Mouse (Mus musculus) MEL (cell line): Measurements from ENCODE around the gene Echdc3. TPM values are rescaled to one million over a fixed set of nuclear protein-coding genes. Genes with fewer than 3 reads are reported as not detected.

Experiments
- DNase-seq: peaks from one replicate; pipeline ENCODE4 v3.0.0; 2011; ENCODE audit warnings: low read depth, low spot score
- H3K27ac ChIP-seq: 2 replicates; pipeline ENCODE4 v1.5.1; 2012; ENCODE audit warnings: low read depth, mild to moderate bottlenecking, control low read depth, low read length, moderate library complexity; ENCODE audit not compliant: control insufficient read depth
- H3K27me3 ChIP-seq, 2 experiments: fragments of 150-350 bp in 1 of 2; sonication (generic) in 1 of 2; 2 replicates each; pipeline ENCODE4 v1.6.1; 2012; ENCODE audit warnings: low read length in 2 of 2, mild to moderate bottlenecking in 2 of 2, improper control_type of control experiment in 1 of 2, moderate library complexity in 1 of 2; ENCODE audit not compliant: insufficient read depth in 2 of 2, control insufficient read depth in 1 of 2
- H3K36me3 ChIP-seq, 2 experiments: 2 replicates each; pipeline ENCODE4 v1.6.1; 2012 to 2014; ENCODE audit warnings: low read length in 2 of 2, improper control_type of control experiment in 1 of 2, inconsistent platforms in 1 of 2, mild to moderate bottlenecking in 1 of 2; ENCODE audit not compliant: insufficient read depth in 2 of 2, control insufficient read depth in 1 of 2
- H3K4me1 ChIP-seq, 2 experiments: fragments of 150-350 bp in 1 of 2; sonication (generic) in 1 of 2; 2 replicates each; pipeline ENCODE4 v1.6.1; 2012; ENCODE audit warnings: low read length in 2 of 2, improper control_type of control experiment in 1 of 2, mild to moderate bottlenecking in 1 of 2; ENCODE audit not compliant: insufficient read depth in 2 of 2, control insufficient read depth in 1 of 2
- H3K4me3 ChIP-seq, 2 experiments: fragments of 150-350 bp in 1 of 2; sonication (generic) in 1 of 2; 2 replicates each; pipeline ENCODE4 v1.5.1; 2012; ENCODE audit warnings: low read depth in 2 of 2, low read length in 2 of 2, mild to moderate bottlenecking in 2 of 2, moderate library complexity in 2 of 2, control low read depth in 1 of 2, improper control_type of control experiment in 1 of 2; ENCODE audit not compliant: control insufficient read depth in 1 of 2, insufficient read depth in 1 of 2
- H3K79me2 ChIP-seq: 2 replicates; pipeline ENCODE4 v1.6.1; 2012; ENCODE audit warnings: mild to moderate bottlenecking, low read length, moderate library complexity; ENCODE audit not compliant: control insufficient read depth, poor library complexity, insufficient read depth
- H3K9ac ChIP-seq: 2 replicates; pipeline ENCODE4 v1.6.1; 2012; ENCODE audit warnings: low read depth, mild to moderate bottlenecking, control low read depth, low read length, moderate library complexity; ENCODE audit not compliant: control insufficient read depth, poor library complexity, severe bottlenecking
- H3K9me3 ChIP-seq: fragments of 150-350 bp; sonication (generic); replicated peaks from 2 replicates; pipeline ENCODE4 v1.6.1; 2012; ENCODE audit warnings: mild to moderate bottlenecking, low read length, improper control_type of control experiment, moderate library complexity; ENCODE audit not compliant: insufficient read depth
- BHLHE40 ChIP-seq: IDR thresholded peaks from 2 replicates; pipeline ENCODE4 v1.6.1; 2012; ENCODE audit warnings: low read depth, mild to moderate bottlenecking, inconsistent platforms, low read length, improper control_type of control experiment, borderline replicate concordance
- CHD1 ChIP-seq: IDR thresholded peaks from 2 replicates; pipeline ENCODE4 v1.6.1; 2012; ENCODE audit warnings: low read depth, mild to moderate bottlenecking, inconsistent platforms, low read length, improper control_type of control experiment
- CTCF ChIP-seq, 3 experiments: IDR thresholded peaks in 2 of 3; conservative IDR thresholded peaks in 1 of 3; 2 replicates each; pipeline ENCODE4 v1.5.1; 2011 to 2012; ENCODE audit warnings: low read length in 3 of 3, low read depth in 2 of 3, mild to moderate bottlenecking in 2 of 3, improper control_type of control experiment in 1 of 3, inconsistent platforms in 1 of 3, mixed read lengths in 1 of 3, moderate library complexity in 1 of 3; ENCODE audit not compliant: control insufficient read depth in 1 of 3, insufficient read depth in 1 of 3, poor library complexity in 1 of 3, severe bottlenecking in 1 of 3
- EP300 ChIP-seq, 2 experiments: IDR thresholded peaks; 2 replicates each; pipeline ENCODE4 v1.6.1; 2011; ENCODE audit warnings: improper control_type of control experiment in 2 of 2, low read length in 2 of 2, low read depth in 1 of 2, mild to moderate bottlenecking in 1 of 2
- MAZ ChIP-seq: IDR thresholded peaks from 2 replicates; pipeline ENCODE4 v1.6.1; 2012; ENCODE audit warnings: low read depth, mild to moderate bottlenecking, inconsistent platforms, low read length, improper control_type of control experiment
- MEF2A ChIP-seq: IDR thresholded peaks from 2 replicates; pipeline ENCODE4 v1.6.1; 2014; ENCODE audit warnings: low read depth, mild to moderate bottlenecking, inconsistent platforms, low read length, improper control_type of control experiment; ENCODE audit not compliant: poor library complexity, insufficient replicate concordance, severe bottlenecking; ENCODE audit errors: extremely low read depth
- MXI1 ChIP-seq: IDR thresholded peaks from 2 replicates; pipeline ENCODE4 v1.6.1; 2011; ENCODE audit warnings: mild to moderate bottlenecking, low read depth, low read length, improper control_type of control experiment
- MYC ChIP-seq: IDR thresholded peaks from 2 replicates; pipeline ENCODE4 v1.6.1; 2011; ENCODE audit warnings: low read depth, mild to moderate bottlenecking, low read length, improper control_type of control experiment, moderate library complexity
- NELFE ChIP-seq: IDR thresholded peaks from 2 replicates; pipeline ENCODE4 v1.6.1; 2011; ENCODE audit warnings: low read depth, low read length, improper control_type of control experiment
- POLR2AphosphoS5 ChIP-seq: IDR thresholded peaks from 2 replicates; pipeline ENCODE4 v1.6.1; 2012; ENCODE audit warnings: low read depth, borderline replicate concordance, mild to moderate bottlenecking, inconsistent platforms, low read length, moderate library complexity, mixed read lengths
- RAD21 ChIP-seq: IDR thresholded peaks from 2 replicates; pipeline ENCODE4 v1.6.1; 2011; ENCODE audit warnings: mild to moderate bottlenecking, low read depth, low read length, improper control_type of control experiment
- RCOR1 ChIP-seq: IDR thresholded peaks from 2 replicates; pipeline ENCODE4 v1.6.1; 2012; ENCODE audit warnings: low read depth, mild to moderate bottlenecking, inconsistent platforms, low read length, improper control_type of control experiment
- SMC3 ChIP-seq: IDR thresholded peaks from 2 replicates; pipeline ENCODE4 v1.6.1; 2011; ENCODE audit warnings: low read depth, low read length, improper control_type of control experiment
- TAL1 ChIP-seq: IDR thresholded peaks from 2 replicates; pipeline ENCODE4 v1.6.1; 2012; ENCODE audit warnings: mild to moderate bottlenecking, inconsistent platforms, low read length, moderate library complexity, mixed read lengths
- TBP ChIP-seq: IDR thresholded peaks from 2 replicates; pipeline ENCODE4 v1.8.0; 2011; ENCODE audit warnings: low read depth, low read length, improper control_type of control experiment
- TCF12 ChIP-seq: IDR thresholded peaks from 2 replicates; pipeline ENCODE4 v1.6.1; 2014; ENCODE audit warnings: low read depth, mild to moderate bottlenecking, inconsistent platforms, low read length, improper control_type of control experiment, moderate library complexity
- ZC3H11A ChIP-seq: IDR thresholded peaks from 2 replicates; pipeline ENCODE4 v1.6.1; 2012; ENCODE audit warnings: low read depth, mild to moderate bottlenecking, inconsistent platforms, low read length, improper control_type of control experiment
- polyA plus RNA-seq, 2 experiments: library from polyadenylated mRNA; stranded (reverse) in 1 of 2; unstranded in 1 of 2; fragments of >175 nt in 1 of 2; fragments of >200 nt in 1 of 2; gene quantifications; 2 replicates each; pipeline versions ENCODE4 v1.2.1 to v1.2.4; 2012; ENCODE audit warnings: low replicate concordance in 2 of 2, low read depth in 1 of 2; ENCODE audit not compliant: insufficient read length in 2 of 2, insufficient read depth in 1 of 2, missing spikeins in 1 of 2
- total RNA-seq: library from RNA; depleted of rRNA; stranded (reverse); fragments of 300-350 nt; gene quantifications from 2 replicates; pipeline ENCODE4 v1.2.3, GENCODE M21; 2012

Gene Echdc3
- total and polyA plus RNA-seq, 3 experiments = not detected

- Histone ChIP-seq H3K4me1 (no peaks in the 10 kb centered on the region; a peak in 1 of 4 replicates), H3K27ac (no peak overlapping the region), H3K36me3 (no peaks in the 10 kb centered on the region), H3K27me3 (no peaks in the 10 kb centered on the region), H3K4me3 (no peak overlapping the region), H3K9ac (no peak overlapping the region), H3K9me3 (no peaks in the 10 kb centered on the region), H3K79me2 (no peaks in the 10 kb centered on the region)
- no peak for DNase-seq
- TF ChIP-seq MYC = no peak
- TF ChIP-seq POLR2AphosphoS5 = no peak
- no peak for TF ChIP-seq TAL1
- TF ChIP-seq TBP = no peak
- no peak for TF ChIP-seq CHD1
These were observed 44.3 kb downstream of the Echdc3 start for GRCm38 (mm10) chr2:6168560-6168959.

- Histone ChIP-seq H3K9me3 (no peaks in the 10 kb centered on the region), H3K27ac (no peak overlapping the region), H3K4me3 (no peak overlapping the region), H3K9ac (no peak overlapping the region), H3K4me1 (no peaks in the 10 kb centered on the region; a peak in 1 of 4 replicates), H3K27me3 (no peaks in the 10 kb centered on the region), H3K36me3 (no peaks in the 10 kb centered on the region), H3K79me2 (no peaks in the 10 kb centered on the region)
- DNase-seq = peak; percentile 80
- TF ChIP-seq TCF12 = no peak
- TF ChIP-seq RCOR1 = no peak
- TF ChIP-seq ZC3H11A = peak; percentile 80
- TF ChIP-seq MXI1 = no peak
- TF ChIP-seq NELFE = no peak
- peak; percentile 95 for TF ChIP-seq RAD21
- no peak for TF ChIP-seq MAZ
- peak; percentile 94 for TF ChIP-seq SMC3
- TF ChIP-seq CTCF (IDR thresholded peaks at IDR 0.05 in 2 of 3, conservative IDR thresholded peaks at IDR 0.05 in 1 of 3; ENCODE audit: control insufficient read depth in 1 of 3, insufficient read depth in 1 of 3, low read depth in 2 of 3, low read length in 3 of 3, poor library complexity in 1 of 3, severe bottlenecking in 1 of 3) = peak; percentile 61 to 90 (median 73)
These were observed 44.8 kb downstream of the Echdc3 start for GRCm38 (mm10) chr2:6167843-6168558.

GRCm38 (mm10) chr2:6165771-6166170 lies 47.1 kb downstream of the Echdc3 start:
- H3K9me3 ChIP-seq = no peaks in the 10 kb centered on the region
- DNase-seq = peak; percentile 52
- no peaks in the 10 kb centered on the region; a peak in 1 of 4 replicates for H3K4me1 ChIP-seq
- no peak for TF ChIP-seq EP300 (IDR thresholded peaks at IDR 0.05; ENCODE audit: low read depth in 1 of 2, low read length in 2 of 2)
- no peak for TF ChIP-seq NELFE
- no peak for TF ChIP-seq MEF2A
- no peak for TF ChIP-seq BHLHE40
- TF ChIP-seq TAL1 = no peak
- H3K27me3 ChIP-seq = no peaks in the 10 kb centered on the region
- no peaks in the 10 kb centered on the region for H3K36me3 ChIP-seq
- no peaks in the 10 kb centered on the region for H3K79me2 ChIP-seq
- no peak overlapping the region for H3K4me3 ChIP-seq
- no peak overlapping the region for H3K9ac ChIP-seq
- H3K27ac ChIP-seq = no peak overlapping the region
